Mouse (Mus musculus): Measurements from ENCODE around the gene Syn3.

- no peak for TF ChIP-seq CTCF (IDR thresholded peaks at IDR 0.05; ENCODE audit: borderline replicate concordance, extremely low read depth, insufficient read depth, insufficient read length)
- no peak for TF ChIP-seq POLR2A (IDR thresholded peaks at IDR 0.05; ENCODE audit: borderline replicate concordance, extremely low read depth, insufficient read depth, insufficient read length, poor library complexity, severe bottlenecking)
Measured at GRCm38 (mm10) chr10:86421731-86422370, 76.8 kb downstream of the Syn3 start.
